Mouse (Mus musculus): ENCODE results near the gene Inafm2.

- TF ChIP-seq POLR2A (IDR thresholded peaks at IDR 0.05; ENCODE audit: insufficient read depth, low read depth, low read length) (no peak), CTCF (IDR thresholded peaks at IDR 0.05; ENCODE audit: insufficient read depth, low read depth, low read length) (no peak)
These were observed 7.2 kb downstream of the Inafm2 start for GRCm38 (mm10) chr2:118752792-118753108.
